Comparison of ENCODE assay signal across 18 mouse cellular contexts in genomic region chr3:95762961-95763360, GRCm38 (mm10). TPM values are rescaled to one million over a fixed set of nuclear protein-coding genes. Genes with fewer than 3 reads are reported as not detected.
DNase-seq lines count a peak whose midpoint lies in the region; ATAC-seq and TF ChIP-seq lines count a peak whose summit lies in the region.
"Had no signal": no experiment of that assay in that cellular context is flagged by ENCODE, and none has a peak within 500 bp of the region (broad histone marks: within the 10 kb centered on the region; RNA-seq: fewer than 3 reads in every experiment).

No protein-coding gene starts in this region.

- H3K27ac ChIP-seq in kidney, postnatal 0 days, result peak overlapping the region; percentile 31; the same call in 1 of the 2 replicates
- H3K27ac ChIP-seq in lung, embryonic 14.5 days (ENCODE audit: low read depth), result peak overlapping the region; percentile 32; the same call in 1 of the 2 replicates
- peak overlapping the region; percentile 78 for H3K27ac ChIP-seq in stomach, embryonic 14.5 days (ENCODE audit: low read length)
- no peak overlapping the region for H3K27ac ChIP-seq in neural tube, embryonic 15.5 days (replicated peaks)
- H3K27ac ChIP-seq in hindbrain, embryonic 10.5 days, result no peak overlapping the region
- H3K27ac ChIP-seq: hindbrain, postnatal 0 days; limb, embryonic 15.5 days had no signal

- peak; percentile 22 for DNase-seq in embryo, embryonic 11 days
- DNase-seq in embryo, embryonic 10 days (ENCODE audit: low spot score), result no peak
- DNase-seq in kidney, postnatal 0 days (ENCODE audit: low spot score), result peak; percentile 18
- no peak for DNase-seq in kidney, adult 18-20 months
- peak; percentile 49 for DNase-seq in lung, embryonic 14.5 days
- DNase-seq in hindbrain, embryonic 10.5 days (ENCODE audit: low spot score), result no peak
- DNase-seq: adrenal gland, postnatal 25 days; cerebellum, adult 9-10 months; forebrain, postnatal 0 days; retina, postnatal 1 day; thymus, postnatal 14 days had no signal

- H3K4me1 ChIP-seq in kidney, postnatal 0 days (replicated peaks; ENCODE audit: insufficient read depth, low read length), result no peaks in the 10 kb centered on the region
- no peaks in the 10 kb centered on the region for H3K4me1 ChIP-seq in lung, embryonic 14.5 days (ENCODE audit: insufficient read depth)
- H3K4me1 ChIP-seq in stomach, embryonic 14.5 days (ENCODE audit: control insufficient read depth, insufficient read depth, low read length), result no peaks in the 10 kb centered on the region
- no peaks in the 10 kb centered on the region for H3K4me1 ChIP-seq in neural tube, embryonic 15.5 days
- peaks cover 13% of the 10 kb centered on the region; the same call in 1 of the 2 replicates for H3K4me1 ChIP-seq in hindbrain, embryonic 10.5 days (replicated peaks)
- H3K4me1 ChIP-seq: limb, embryonic 15.5 days had no signal

- no peaks in the 10 kb centered on the region for H3K27me3 ChIP-seq in kidney, postnatal 0 days (ENCODE audit: insufficient read depth, low read length)
- H3K27me3 ChIP-seq in lung, embryonic 14.5 days (ENCODE audit: insufficient read depth, low read length), result no peaks in the 10 kb centered on the region
- no peaks in the 10 kb centered on the region for H3K27me3 ChIP-seq in stomach, embryonic 14.5 days (ENCODE audit: control insufficient read depth, insufficient read depth, low read length)
- no peaks in the 10 kb centered on the region for H3K27me3 ChIP-seq in neural tube, embryonic 15.5 days (replicated peaks)
- H3K27me3 ChIP-seq in hindbrain, embryonic 10.5 days (ENCODE audit: insufficient read depth, poor library complexity, severe bottlenecking), result no peaks in the 10 kb centered on the region
- H3K27me3 ChIP-seq: CH12.LX; limb, embryonic 15.5 days had no signal

- no peak overlapping the region for H3K4me3 ChIP-seq in kidney, postnatal 0 days (replicated peaks; ENCODE audit: low read depth, low read length)
- H3K4me3 ChIP-seq in lung, embryonic 14.5 days (ENCODE audit: low read depth, low read length), result no peak overlapping the region
- H3K4me3 ChIP-seq in stomach, embryonic 14.5 days (ENCODE audit: low read depth, low read length), result no peak overlapping the region
- no peak overlapping the region for H3K4me3 ChIP-seq in neural tube, embryonic 15.5 days (replicated peaks)
- no peak overlapping the region for H3K4me3 ChIP-seq in hindbrain, embryonic 10.5 days
- H3K4me3 ChIP-seq: heart, embryonic 10.5 days; limb, embryonic 15.5 days had no signal

- 68% methylated on average over 6 of the region's 6 CpGs for WGBS in kidney, postnatal 0 days
- 50% methylated on average over 6 of the region's 6 CpGs for WGBS in lung, embryonic 14.5 days
- 52% methylated on average over 6 of the region's 6 CpGs for WGBS in stomach, embryonic 14.5 days
- 51% methylated on average over 6 of the region's 6 CpGs for WGBS in neural tube, embryonic 15.5 days
- WGBS in hindbrain, embryonic 10.5 days, result 52% methylated on average over 6 of the region's 6 CpGs

- peaks cover 21% of the 10 kb centered on the region for H3K36me3 ChIP-seq in kidney, postnatal 0 days (ENCODE audit: insufficient read depth, low read length)
- H3K36me3 ChIP-seq in lung, embryonic 14.5 days (ENCODE audit: insufficient read depth), result peaks cover 38% of the 10 kb centered on the region
- peaks cover 26% of the 10 kb centered on the region for H3K36me3 ChIP-seq in stomach, embryonic 14.5 days (ENCODE audit: control insufficient read depth, insufficient read depth, low read length)
- peaks cover 44% of the 10 kb centered on the region for H3K36me3 ChIP-seq in neural tube, embryonic 15.5 days
- H3K36me3 ChIP-seq in hindbrain, embryonic 10.5 days, result peaks cover 52% of the 10 kb centered on the region

- H3K9me3 ChIP-seq in kidney, postnatal 0 days (replicated peaks; ENCODE audit: low read length), result no peaks in the 10 kb centered on the region
- no peaks in the 10 kb centered on the region for H3K9me3 ChIP-seq in lung, embryonic 14.5 days (ENCODE audit: low read depth, low read length)
- H3K9me3 ChIP-seq in stomach, embryonic 14.5 days (ENCODE audit: control insufficient read depth, low read depth, low read length), result no peaks in the 10 kb centered on the region
- H3K9me3 ChIP-seq in neural tube, embryonic 15.5 days (replicated peaks), result no peaks in the 10 kb centered on the region
- H3K9me3 ChIP-seq in hindbrain, embryonic 10.5 days, result no peaks in the 10 kb centered on the region
- H3K9me3 ChIP-seq: heart, embryonic 10.5 days; limb, embryonic 15.5 days had no signal

- no peak overlapping the region for H3K4me2 ChIP-seq in kidney, postnatal 0 days (ENCODE audit: low read length)
- no peak overlapping the region for H3K4me2 ChIP-seq in lung, embryonic 14.5 days
- no peak overlapping the region for H3K4me2 ChIP-seq in stomach, embryonic 14.5 days (replicated peaks; ENCODE audit: low read depth, low read length)
- no peak overlapping the region for H3K4me2 ChIP-seq in neural tube, embryonic 15.5 days
- H3K4me2 ChIP-seq: limb, embryonic 15.5 days had no signal

- no peak overlapping the region for H3K9ac ChIP-seq in kidney, postnatal 0 days (ENCODE audit: low read depth, low read length)
- no peak overlapping the region for H3K9ac ChIP-seq in lung, embryonic 14.5 days
- no peak overlapping the region for H3K9ac ChIP-seq in stomach, embryonic 14.5 days (replicated peaks; ENCODE audit: low read depth, low read length)
- H3K9ac ChIP-seq in neural tube, embryonic 15.5 days (replicated peaks), result no peak overlapping the region
- H3K9ac ChIP-seq: forebrain, postnatal 0 days; limb, embryonic 15.5 days had no signal

- ATAC-seq in kidney, postnatal 0 days (replicated peaks; ENCODE audit: low FRiP score, low read depth), result no peak
- ATAC-seq in lung, embryonic 14.5 days (ENCODE audit: insufficient read depth), result 0 out of 2 replicates have a peak, but pooled peaks have one; percentile 42
- ATAC-seq in stomach, embryonic 14.5 days (ENCODE audit: insufficient number of reproducible peaks, insufficient read depth, low FRiP score, low read depth), result peak; percentile 77
- no peak for ATAC-seq in neural tube, embryonic 15.5 days (ENCODE audit: low FRiP score)
- ATAC-seq: activated CD4-positive, CD25-positive, alpha-beta regulatory T cell, adult 4 months; forebrain, postnatal 0 days; hindbrain, postnatal 0 days had no signal

- peak; percentile 22; the same call in 1 of the 2 replicates for TF ChIP-seq CTCF in kidney, postnatal 0 days (IDR thresholded peaks at IDR 0.05; ENCODE audit: low read depth)
- 0 out of 2 replicates have a peak, but pooled peaks have one; percentile 7 for TF ChIP-seq CTCF in lung, embryonic 14.5 days (IDR thresholded peaks at IDR 0.05; ENCODE audit: low read depth)

RNA-seq across cellular contexts. Expression of gene Tars2, which starts 3.0 kb away (rescaled TPM):
- polyA plus RNA-seq in kidney, postnatal 0 days (2015; fragmentation: Nextera tagmentation; extraction: Ambion mirVana), result 28.7 and 34.7 TPM in 2 replicates
- polyA plus RNA-seq in lung, embryonic 14.5 days (2014; fragmentation: Nextera tagmentation; extraction: Ambion mirVana), result 47.5 and 52.3 TPM in 2 replicates
- polyA plus RNA-seq in stomach, embryonic 14.5 days (2014; fragmentation: Nextera tagmentation; extraction: Ambion mirVana), result 46.8 and 47.5 TPM in 2 replicates
- 49.4 and 52.7 TPM in 2 replicates for polyA plus RNA-seq in neural tube, embryonic 15.5 days (2015; fragmentation: Nextera tagmentation; extraction: Ambion mirVana)
- 58.8 and 69.9 TPM in 2 replicates for polyA plus RNA-seq in hindbrain, embryonic 10.5 days (2016; fragmentation: Nextera tagmentation; extraction: Ambion mirVana)

RNA-seq across cellular contexts. Expression of gene Ecm1, which starts 23.6 kb away (rescaled TPM):
- 173 and 178 TPM in 2 replicates for polyA plus RNA-seq in kidney, postnatal 0 days (2015; fragmentation: Nextera tagmentation; extraction: Ambion mirVana)
- polyA plus RNA-seq in lung, embryonic 14.5 days (2014; fragmentation: Nextera tagmentation; extraction: Ambion mirVana), result 23.5 and 27.7 TPM in 2 replicates
- 27.0 and 35.8 TPM in 2 replicates for polyA plus RNA-seq in stomach, embryonic 14.5 days (2014; fragmentation: Nextera tagmentation; extraction: Ambion mirVana)
- polyA plus RNA-seq in neural tube, embryonic 15.5 days (2015; fragmentation: Nextera tagmentation; extraction: Ambion mirVana), result 11.6 and 11.8 TPM in 2 replicates
- polyA plus RNA-seq in hindbrain, embryonic 10.5 days (2016; fragmentation: Nextera tagmentation; extraction: Ambion mirVana), result 14.2 and 20.3 TPM in 2 replicates

RNA-seq across cellular contexts. Expression of gene Rprd2, which starts 55.7 kb away (rescaled TPM):
- polyA plus RNA-seq in kidney, postnatal 0 days (2015; fragmentation: Nextera tagmentation; extraction: Ambion mirVana), result 15.1 and 17.3 TPM in 2 replicates
- polyA plus RNA-seq in lung, embryonic 14.5 days (2014; fragmentation: Nextera tagmentation; extraction: Ambion mirVana), result 23.8 and 24.1 TPM in 2 replicates
- polyA plus RNA-seq in stomach, embryonic 14.5 days (2014; fragmentation: Nextera tagmentation; extraction: Ambion mirVana), result 24.8 and 24.9 TPM in 2 replicates
- 20.3 and 22.3 TPM in 2 replicates for polyA plus RNA-seq in neural tube, embryonic 15.5 days (2015; fragmentation: Nextera tagmentation; extraction: Ambion mirVana)
- 19.8 and 20.1 TPM in 2 replicates for polyA plus RNA-seq in hindbrain, embryonic 10.5 days (2016; fragmentation: Nextera tagmentation; extraction: Ambion mirVana)

Comparison
In these comparisons a context has a peak if more than half of its experiments do, and no peak if none do; other contexts are left out.
1. DNase-seq: peak in embryo, embryonic 11 days (single experiment), kidney, postnatal 0 days (single experiment) and lung, embryonic 14.5 days (single experiment); none in embryo, embryonic 10 days (single experiment), kidney, adult 18-20 months (single experiment) and hindbrain, embryonic 10.5 days (single experiment).
2. ATAC-seq: peak in lung, embryonic 14.5 days (single experiment) and stomach, embryonic 14.5 days (single experiment); none in kidney, postnatal 0 days (single experiment) and neural tube, embryonic 15.5 days (single experiment).
3. H3K27ac ChIP-seq: peak in kidney, postnatal 0 days (single experiment), lung, embryonic 14.5 days (single experiment) and stomach, embryonic 14.5 days (single experiment); none in neural tube, embryonic 15.5 days (single experiment) and hindbrain, embryonic 10.5 days (single experiment).